ENCODE assay signal across 10 mouse cellular contexts in genomic region chr10:51480397-51480796, GRCm38 (mm10). TPM values are rescaled to one million over a fixed set of nuclear protein-coding genes. Genes with fewer than 3 reads are reported as not detected.
"Had no signal": no experiment of that assay in that cellular context is flagged by ENCODE, and none has a peak within 500 bp of the region (broad histone marks: within the 10 kb centered on the region; RNA-seq: fewer than 3 reads in every experiment).

Gene Gm49339, plus strand, starts transcription at chr10:51480612.
Gene Lilr4b, plus strand, starts transcription at chr10:51480632.

RNA-seq across cellular contexts. Expression of gene Gm49339, which starts in this region (rescaled TPM):
- total RNA-seq: layer of hippocampus, adult 2 months; layer of hippocampus, postnatal 25 days; left cerebral cortex, adult 18-20 months; left cerebral cortex, postnatal 25 days had no signal
- polyA plus RNA-seq: kidney, postnatal 0 days; midbrain, embryonic 10.5 days; midbrain, embryonic 13.5 days; midbrain, embryonic 16.5 days; neural tube, embryonic 14.5 days had no signal

RNA-seq across cellular contexts. Expression of gene Lilr4b, which starts in this region (rescaled TPM):
- total RNA-seq: layer of hippocampus, adult 2 months; layer of hippocampus, postnatal 25 days had no signal
- polyA plus RNA-seq: midbrain, embryonic 10.5 days; neural tube, embryonic 11.5 days; neural tube, embryonic 14.5 days had no signal
